Mouse (Mus musculus) neural tube, embryonic 12.5 days (tissue): ENCODE results near the gene Gm3625. TPM values are rescaled to one million over a fixed set of nuclear protein-coding genes. Genes with fewer than 3 reads are reported as not detected.

Experiments used
- ATAC-seq: fragments of 200-750 bp; cut with Nextera tagmentation; 2 replicates; pipeline ENCODE4 v1.8.0; 2017; ENCODE audit warnings: low read depth, mild to moderate bottlenecking, moderate TSS enrichment, moderate library complexity; ENCODE audit not compliant: low FRiP score
- H3K27ac ChIP-seq: fragments of 300-500 bp; sonication (generic); 2 replicates; pipeline ENCODE4 v1.5.1; 2016
- H3K27me3 ChIP-seq: fragments of 300-500 bp; sonication (generic); replicated peaks from 2 replicates; pipeline ENCODE4 v1.6.1; 2016; ENCODE audit warnings: mild to moderate bottlenecking
- H3K36me3 ChIP-seq: fragments of 300-500 bp; sonication (generic); 2 replicates; pipeline ENCODE4 v1.6.1; 2016; ENCODE audit warnings: mild to moderate bottlenecking
- H3K4me1 ChIP-seq: fragments of 300-500 bp; sonication (generic); 2 replicates; pipeline ENCODE4 v1.6.1; 2016
- H3K4me2 ChIP-seq: fragments of 300-500 bp; sonication (generic); replicated peaks from 2 replicates; pipeline ENCODE4 v1.6.1; 2016; ENCODE audit warnings: mild to moderate bottlenecking
- H3K4me3 ChIP-seq: fragments of 300-500 bp; sonication (generic); 2 replicates; pipeline ENCODE4 v1.5.1; 2016
- H3K9ac ChIP-seq: fragments of 300-500 bp; sonication (generic); 2 replicates; pipeline ENCODE4 v1.6.1; 2016; ENCODE audit warnings: mild to moderate bottlenecking
- H3K9me3 ChIP-seq: fragments of 300-500 bp; sonication (generic); 2 replicates; pipeline ENCODE4 v1.6.1; 2016; ENCODE audit warnings: mild to moderate bottlenecking
- WGBS: fragments of 180-500 bp; shearing (Covaris S2); methylation state at CpG from one replicate; pipeline ENCODE4 v1.1.7; 2016; 5-methylcytosine and 5-hydroxymethylcytosine counted together
- polyA plus RNA-seq: library from polyadenylated mRNA; unstranded; fragments of >200 nt; fragmentation: Nextera tagmentation; extraction: Ambion mirVana; gene quantifications from 2 replicates; pipeline ENCODE4 v1.2.1, GENCODE M21; 2016

Gene Gm3625
- polyA plus RNA-seq = not detected in 2 replicates

DNA sequence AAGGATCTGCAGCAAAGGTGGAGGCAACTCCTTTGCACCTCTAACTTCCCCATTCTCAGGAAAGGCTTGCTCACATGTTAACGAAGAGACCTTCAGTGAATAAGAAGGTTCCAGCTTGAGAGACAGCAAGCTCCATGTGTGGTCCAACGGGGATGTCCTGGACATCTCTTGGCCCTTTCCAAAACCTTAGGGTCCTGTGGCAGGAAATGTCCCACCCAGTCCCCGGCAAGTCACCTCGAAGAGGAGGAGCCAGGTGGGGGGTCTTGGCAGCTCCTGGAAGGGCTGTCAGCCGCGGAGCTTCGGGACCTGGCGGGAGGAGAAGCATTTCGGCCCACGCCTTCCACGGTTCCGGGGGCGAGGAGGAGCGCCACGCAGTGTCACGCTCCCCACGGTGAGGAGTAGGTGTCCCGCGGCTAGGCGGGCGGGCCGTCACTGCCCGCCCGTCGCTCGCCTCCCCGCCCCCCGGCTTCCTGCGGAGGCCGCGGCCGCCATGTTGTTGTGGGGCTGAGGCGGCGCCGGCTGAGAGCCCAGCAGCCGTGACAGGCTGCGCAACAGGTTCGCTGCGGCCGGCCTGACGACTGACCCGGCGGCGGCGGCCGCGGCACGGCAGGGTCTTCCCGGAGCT, at the start of gene Gm3625, which contains the start of gene Itsn2:
Gene Gm3625, minus strand, starts transcription at position 387 of the 625 bp plus-strand sequence.
Gene Itsn2, plus strand, starts transcription at position 98 of the 625 bp plus-strand sequence.
- no peaks in the 10 kb centered on the region for H3K27me3 ChIP-seq
- H3K9me3 ChIP-seq = no peaks in the 10 kb centered on the region
- peak within 1 kb of the TSS; percentile 88 for H3K9ac ChIP-seq
- no peak within 1 kb of the TSS for H3K27ac ChIP-seq
- peak; percentile 92 for ATAC-seq
- H3K4me1 ChIP-seq = peaks cover 10% of the 10 kb centered on the region
- H3K4me3 ChIP-seq = peak within 1 kb of the TSS; percentile 96
- under 1% methylated on average over 43 of the region's 49 CpGs for WGBS
- H3K36me3 ChIP-seq = no peaks in the 10 kb centered on the region
- peak within 1 kb of the TSS; percentile 87 for H3K4me2 ChIP-seq

DNA sequence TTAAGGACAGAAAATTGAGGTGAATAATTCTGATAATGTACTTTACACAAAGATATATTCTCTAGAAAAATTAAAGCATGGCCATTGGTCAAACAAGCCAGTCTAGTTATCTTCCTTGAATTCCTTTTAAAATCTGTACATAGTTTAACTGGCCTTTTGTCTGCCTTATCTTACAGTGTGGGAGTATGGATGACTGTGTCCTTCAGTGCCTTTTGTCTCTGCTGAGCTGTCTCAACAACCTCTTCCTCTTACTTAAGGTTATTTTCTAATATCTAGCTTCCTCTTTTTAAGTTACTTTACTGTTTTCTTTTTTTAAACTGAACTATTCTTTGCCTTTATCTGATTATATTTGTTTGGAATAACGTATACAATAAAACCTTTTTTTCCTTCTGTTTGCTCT, 48.0 kb upstream of the Gm3625 start:
- Histone ChIP-seq H3K4me3 (no peak overlapping the region), H3K4me2 (no peak overlapping the region)
- WGBS = 86% methylated on average over 1 of the region's 1 CpGs

DNA sequence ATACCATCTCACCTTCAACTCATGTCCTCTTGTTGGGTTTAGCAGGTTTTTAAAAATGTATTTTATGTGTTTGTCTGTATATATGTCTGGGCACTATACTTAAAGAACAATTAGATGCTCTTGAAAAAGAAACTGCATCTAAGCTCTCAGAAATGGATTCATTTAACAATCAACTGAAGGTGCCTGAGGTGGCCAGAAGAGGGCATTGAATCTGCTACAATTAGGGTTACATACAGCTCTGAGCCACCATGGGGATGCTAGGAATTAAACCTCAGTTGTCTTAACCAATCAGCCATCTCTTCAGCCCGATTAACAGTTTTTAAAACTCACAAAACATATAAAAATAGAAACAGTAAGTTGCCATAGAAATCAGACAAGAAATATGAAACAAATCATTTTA, 45.7 kb upstream of the Gm3625 start:
- ATAC-seq = no peak
- Histone ChIP-seq H3K4me2 (no peak overlapping the region), H3K9ac (no peak overlapping the region), H3K27me3 (no peaks in the 10 kb centered on the region), H3K4me1 (no peaks in the 10 kb centered on the region), H3K27ac (no peak overlapping the region), H3K4me3 (no peak overlapping the region), H3K9me3 (no peaks in the 10 kb centered on the region), H3K36me3 (peaks cover 22% of the 10 kb centered on the region)
- 91% methylated on average over 1 of the region's 1 CpGs for WGBS

More for the DNA sequence above, 48.0 kb upstream of the Gm3625 start:
- no peak for ATAC-seq
- H3K9ac ChIP-seq = no peak overlapping the region
- no peaks in the 10 kb centered on the region for H3K9me3 ChIP-seq
- H3K4me1 ChIP-seq = no peaks in the 10 kb centered on the region
- no peaks in the 10 kb centered on the region for H3K27me3 ChIP-seq
- H3K36me3 ChIP-seq = peaks cover 15% of the 10 kb centered on the region
- no peak overlapping the region for H3K27ac ChIP-seq

DNA sequence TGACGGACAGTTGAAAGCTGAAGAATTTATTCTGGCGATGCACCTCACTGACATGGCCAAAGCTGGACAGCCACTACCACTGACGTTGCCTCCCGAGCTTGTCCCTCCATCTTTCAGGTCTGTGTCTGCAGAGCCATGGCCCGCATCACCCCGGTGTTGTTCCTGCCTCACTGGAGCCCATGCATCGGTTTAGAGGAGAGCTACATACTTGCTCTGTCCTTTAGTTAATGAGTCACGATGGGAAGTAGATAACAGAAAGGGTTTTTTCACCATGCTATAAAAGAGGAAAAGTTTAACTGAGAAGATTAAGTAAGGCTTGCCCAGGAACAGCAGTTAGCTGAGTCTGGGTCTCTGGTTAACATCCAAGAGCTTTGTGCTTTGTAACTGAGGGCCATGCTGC, 40.2 kb upstream of the Gm3625 start:
- WGBS = 91% methylated on average over 8 of the region's 8 CpGs

DNA sequence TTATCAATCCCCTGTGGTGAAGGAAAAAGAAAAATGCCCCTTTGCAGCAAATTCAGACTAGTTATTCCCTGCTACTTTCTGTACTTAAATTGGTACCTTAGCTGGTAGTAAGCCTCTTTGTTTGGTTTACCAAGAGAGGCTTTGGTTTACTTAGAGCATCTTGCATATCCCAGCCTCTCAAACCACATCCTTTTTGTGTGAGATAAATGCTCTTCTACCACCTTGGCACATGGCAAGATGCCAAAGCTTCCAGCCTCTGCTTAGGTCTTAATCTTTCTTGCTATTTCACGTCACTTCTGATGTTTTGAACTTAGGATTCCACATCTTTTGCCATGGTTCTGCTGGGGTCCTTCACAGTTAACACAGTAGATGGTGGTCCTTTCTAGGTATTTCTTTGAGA, 31.5 kb upstream of the Gm3625 start:
- Histone ChIP-seq H3K36me3 (no peaks in the 10 kb centered on the region), H3K4me3 (no peak overlapping the region), H3K27ac (no peak overlapping the region), H3K9me3 (no peaks in the 10 kb centered on the region), H3K4me2 (no peak overlapping the region), H3K27me3 (no peaks in the 10 kb centered on the region), H3K4me1 (no peaks in the 10 kb centered on the region), H3K9ac (no peak overlapping the region)
- ATAC-seq = no peak
- 83% methylated on average over 1 of the region's 1 CpGs for WGBS

More for the DNA sequence above, 40.2 kb upstream of the Gm3625 start:
- Histone ChIP-seq H3K4me2 (no peak overlapping the region), H3K4me1 (no peaks in the 10 kb centered on the region), H3K27ac (no peak overlapping the region), H3K36me3 (peaks cover 23% of the 10 kb centered on the region), H3K9ac (no peak overlapping the region), H3K4me3 (no peak overlapping the region), H3K27me3 (no peaks in the 10 kb centered on the region), H3K9me3 (no peaks in the 10 kb centered on the region)
- no peak for ATAC-seq

DNA sequence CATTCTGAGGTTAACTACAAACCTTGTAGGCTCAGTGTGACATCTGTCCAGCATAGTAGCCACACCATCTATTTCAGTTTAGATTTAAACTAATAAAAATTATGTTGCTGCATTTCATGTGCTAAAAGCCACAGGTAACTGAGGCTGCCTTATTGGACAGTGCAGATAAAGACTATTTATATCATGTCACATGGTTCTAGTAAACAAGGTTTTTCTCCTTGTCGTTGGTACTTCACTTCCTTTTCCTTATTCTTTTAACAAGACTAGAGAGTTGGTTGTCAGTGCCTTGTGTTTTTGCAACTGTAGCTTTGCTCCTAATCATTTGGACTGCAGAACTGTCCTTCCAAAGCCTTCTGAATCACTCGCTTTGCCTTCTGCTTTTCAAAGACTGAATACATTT, 22.0 kb upstream of the Gm3625 start:
- ATAC-seq = no peak
- WGBS = 75% methylated on average over 2 of the region's 2 CpGs
- no peaks in the 10 kb centered on the region for H3K36me3 ChIP-seq
- H3K4me1 ChIP-seq = no peaks in the 10 kb centered on the region
- no peak overlapping the region for H3K4me2 ChIP-seq
- no peak overlapping the region for H3K4me3 ChIP-seq
- no peak overlapping the region for H3K9ac ChIP-seq
- no peak overlapping the region for H3K27ac ChIP-seq
- no peaks in the 10 kb centered on the region for H3K9me3 ChIP-seq
- H3K27me3 ChIP-seq = no peaks in the 10 kb centered on the region

DNA sequence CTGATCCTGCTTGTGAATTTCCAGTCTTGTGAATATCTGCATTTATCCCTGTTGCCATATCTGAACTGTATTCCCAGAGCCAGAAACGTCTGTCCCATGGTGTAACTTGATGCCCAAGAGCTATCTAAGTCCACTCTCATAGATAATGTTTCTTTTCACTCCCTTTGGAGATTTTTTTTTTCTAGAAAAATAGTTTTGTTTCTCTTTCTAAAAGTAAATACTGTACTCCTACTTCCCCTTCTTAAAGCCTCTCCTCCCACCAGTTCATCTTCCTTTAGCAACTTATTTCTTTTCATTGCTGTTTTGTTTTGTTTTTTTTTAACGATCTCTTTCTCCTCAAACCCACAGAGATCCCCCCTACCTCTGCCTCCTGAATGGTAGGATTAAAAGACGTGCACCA, 13.9 kb upstream of the Gm3625 start:
- Histone ChIP-seq H3K4me2 (no peak overlapping the region), H3K4me3 (no peak overlapping the region), H3K9ac (no peak overlapping the region), H3K27ac (no peak overlapping the region), H3K27me3 (no peaks in the 10 kb centered on the region), H3K4me1 (no peaks in the 10 kb centered on the region), H3K36me3 (no peaks in the 10 kb centered on the region), H3K9me3 (no peaks in the 10 kb centered on the region)
- WGBS = 59% methylated on average over 3 of the region's 3 CpGs
- ATAC-seq = no peak

DNA sequence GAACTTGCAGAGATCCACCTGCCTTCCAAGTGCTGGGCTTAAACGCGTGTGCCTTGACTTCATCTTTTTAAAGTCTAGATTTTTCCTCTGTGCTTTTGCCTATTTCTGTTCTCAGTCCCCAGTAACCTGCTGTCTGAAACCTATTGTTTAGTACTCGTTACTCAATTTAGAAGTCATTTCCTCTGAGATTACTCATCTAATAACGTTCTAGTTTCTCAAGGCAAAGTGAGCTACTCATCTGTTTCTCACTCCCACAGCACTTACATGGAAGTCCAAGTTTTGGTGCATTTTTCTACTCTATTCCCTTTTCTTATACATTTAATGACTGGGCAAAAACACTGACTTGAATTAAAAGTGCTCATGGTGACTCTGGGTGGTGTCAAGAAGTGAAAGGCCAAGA, 7.0 kb upstream of the Gm3625 start:
- no peak overlapping the region for H3K4me2 ChIP-seq

DNA sequence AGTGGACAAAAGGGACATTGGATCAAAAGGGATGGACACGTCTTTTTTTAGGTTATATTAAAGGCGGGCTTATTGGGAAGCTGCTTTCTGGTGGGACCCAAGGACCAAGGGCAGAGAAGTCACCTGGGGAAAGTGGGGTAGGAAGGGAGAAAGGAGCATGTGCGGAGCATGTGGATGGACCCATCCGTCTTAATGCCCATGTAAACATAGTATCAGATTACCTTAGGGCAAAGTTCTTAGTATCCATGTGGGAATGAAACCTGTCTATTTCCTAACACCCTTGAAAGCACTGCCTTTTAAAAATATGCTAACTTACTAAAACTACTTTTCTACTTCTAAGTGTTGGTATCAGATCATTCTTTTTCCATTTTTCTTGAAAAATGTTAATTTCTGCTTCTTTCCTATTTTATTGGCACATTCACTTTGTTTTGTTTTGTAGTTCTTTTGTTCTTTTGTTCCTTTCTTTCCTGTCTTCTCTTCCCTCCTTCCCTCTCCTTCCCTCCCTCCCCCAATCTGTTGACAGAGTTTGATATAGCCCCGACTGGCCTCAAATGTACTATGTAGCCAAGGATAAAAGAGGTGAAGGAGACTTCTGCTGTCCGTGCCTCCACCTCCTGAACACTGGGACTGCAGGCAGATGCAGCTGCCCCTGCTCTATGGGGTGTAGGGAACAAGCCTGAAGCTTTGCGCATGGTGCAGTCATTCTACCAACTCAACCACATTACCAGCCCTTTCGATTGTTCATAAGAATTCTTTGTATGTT, 6.1 kb upstream of the Gm3625 start:
- H3K27me3 ChIP-seq = no peaks in the 10 kb centered on the region
- 66% methylated on average over 8 of the region's 8 CpGs for WGBS
- H3K27ac ChIP-seq = no peak overlapping the region
- H3K36me3 ChIP-seq = no peaks in the 10 kb centered on the region
- H3K9ac ChIP-seq = no peak overlapping the region
- H3K9me3 ChIP-seq = no peaks in the 10 kb centered on the region
- ATAC-seq = no peak
- no peak overlapping the region for H3K4me2 ChIP-seq
- no peak overlapping the region for H3K4me3 ChIP-seq
- no peaks in the 10 kb centered on the region for H3K4me1 ChIP-seq

More for the DNA sequence above, 7.0 kb upstream of the Gm3625 start:
- no peak overlapping the region for H3K9ac ChIP-seq
- no peak overlapping the region for H3K27ac ChIP-seq
- WGBS = 84% methylated on average over 4 of the region's 4 CpGs
- H3K4me3 ChIP-seq = no peak overlapping the region
- H3K36me3 ChIP-seq = no peaks in the 10 kb centered on the region
- no peaks in the 10 kb centered on the region for H3K9me3 ChIP-seq
- H3K27me3 ChIP-seq = no peaks in the 10 kb centered on the region
- H3K4me1 ChIP-seq = no peaks in the 10 kb centered on the region
- ATAC-seq = no peak

DNA sequence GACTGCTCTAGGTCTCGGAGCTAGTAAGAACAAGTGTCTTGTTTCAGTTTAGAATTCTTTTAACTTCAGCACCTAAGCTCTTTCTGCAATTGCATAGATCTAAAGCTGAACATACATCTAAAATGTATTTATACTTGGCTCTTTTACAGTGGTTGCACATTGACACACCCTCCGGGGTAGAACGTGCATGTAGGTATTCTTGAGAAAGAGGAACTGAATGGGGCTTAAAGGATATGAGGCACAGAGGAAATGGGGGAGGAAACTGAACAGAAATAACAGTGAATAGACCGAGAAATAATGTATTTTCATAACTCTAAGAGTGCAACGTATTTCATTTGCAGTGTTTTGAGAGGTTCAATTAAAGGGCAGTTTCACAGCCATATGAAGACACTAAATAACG, 2.3 kb upstream of the Gm3625 start:
- 79% methylated on average over 6 of the region's 6 CpGs for WGBS
- H3K9me3 ChIP-seq = no peaks in the 10 kb centered on the region
- H3K36me3 ChIP-seq = no peaks in the 10 kb centered on the region
- H3K9ac ChIP-seq = no peak overlapping the region
- no peak for ATAC-seq
- H3K27me3 ChIP-seq = no peaks in the 10 kb centered on the region
- peaks cover 10% of the 10 kb centered on the region for H3K4me1 ChIP-seq
- H3K4me3 ChIP-seq = no peak overlapping the region
- no peak overlapping the region for H3K4me2 ChIP-seq
- H3K27ac ChIP-seq = no peak overlapping the region

DNA sequence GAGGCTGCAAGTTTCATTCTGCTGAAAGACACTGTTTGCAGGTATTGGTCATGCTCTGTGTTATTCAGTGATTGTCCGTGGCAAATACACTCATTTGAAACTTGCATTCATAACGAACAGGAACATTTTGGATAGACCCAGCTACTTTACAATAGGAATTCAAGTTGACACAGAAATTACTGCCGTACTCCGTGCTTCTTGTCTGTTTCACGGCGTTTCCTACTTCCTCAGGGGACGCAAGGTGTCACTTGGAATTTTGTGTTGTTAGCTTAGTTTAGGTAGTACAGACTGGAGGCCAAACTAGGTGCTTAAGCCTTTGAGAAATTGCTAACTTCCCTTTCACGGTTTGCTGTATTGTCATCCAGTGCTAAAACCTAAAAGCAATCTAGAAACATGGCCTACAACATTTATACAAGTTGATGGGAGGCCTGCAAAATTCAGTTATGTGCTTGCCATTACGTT, 1.2 kb upstream of the Gm3625 start:
- Histone ChIP-seq H3K36me3 (no peaks in the 10 kb centered on the region), H3K9me3 (no peaks in the 10 kb centered on the region), H3K27me3 (no peaks in the 10 kb centered on the region), H3K9ac (0 out of 2 replicates have a peak overlapping the region, but pooled peaks have one; percentile 88), H3K4me2 (peak overlapping the region; percentile 87), H3K27ac (no peak overlapping the region), H3K4me3 (peak overlapping the region; percentile 96), H3K4me1 (peaks cover 10% of the 10 kb centered on the region)
- no peak for ATAC-seq
- WGBS = 70% methylated on average over 9 of the region's 9 CpGs

DNA sequence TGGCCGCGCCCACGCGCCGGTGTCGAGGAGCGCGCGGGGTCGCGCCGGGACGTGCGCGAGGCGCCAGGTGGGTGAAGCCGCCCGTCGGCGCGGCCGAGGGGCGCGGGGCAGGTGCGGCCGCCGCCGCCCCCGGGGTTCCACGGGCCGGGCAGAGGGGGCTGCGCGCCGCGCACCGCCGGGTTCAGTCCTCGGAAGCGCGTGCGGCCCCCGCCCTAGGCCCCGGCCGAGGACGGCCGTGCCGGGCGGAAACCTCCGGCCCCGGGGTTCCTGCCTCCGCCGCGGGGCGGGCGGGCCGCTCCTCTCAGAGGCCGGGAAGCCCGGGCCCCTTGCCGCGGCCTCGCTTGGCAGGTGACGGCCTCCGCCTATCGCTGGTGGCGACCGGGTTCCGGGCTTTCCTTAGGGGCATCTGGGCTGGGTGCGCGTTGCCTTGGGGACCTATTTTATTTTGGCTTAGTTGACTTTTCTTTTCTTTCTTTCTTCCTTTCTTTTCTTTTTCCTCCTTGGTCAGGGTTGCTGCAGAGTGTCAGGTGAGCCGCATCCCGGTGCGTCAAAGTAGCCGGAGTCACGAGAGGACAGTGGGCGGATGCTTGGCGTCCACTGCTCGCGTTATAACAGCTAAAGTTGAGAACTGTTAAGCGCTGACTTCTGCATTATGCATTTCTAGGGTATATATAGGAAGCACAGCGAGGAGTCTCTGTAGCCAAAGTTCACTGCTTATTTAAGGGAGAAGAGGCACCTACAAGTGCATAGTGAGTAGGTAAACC, 621 bp upstream of the Gm3625 start:
- Histone ChIP-seq H3K4me2 (peak overlapping the region; percentile 87), H3K4me1 (peaks cover 10% of the 10 kb centered on the region), H3K9me3 (no peaks in the 10 kb centered on the region), H3K27ac (no peak overlapping the region), H3K4me3 (peak overlapping the region; percentile 96), H3K9ac (peak overlapping the region; percentile 88), H3K27me3 (no peaks in the 10 kb centered on the region), H3K36me3 (no peaks in the 10 kb centered on the region)
- WGBS = under 1% methylated on average over 77 of the region's 80 CpGs
- ATAC-seq = peak; percentile 73
